Mouse (Mus musculus) megakaryocyte, embryonic 14.5 days (primary cell): ENCODE results near the gene Fam3c. TPM values are rescaled to one million over a fixed set of nuclear protein-coding genes. Genes with fewer than 3 reads are reported as not detected.

Experiments
- H3K27me3 ChIP-seq: replicated peaks from 2 replicates; pipeline ENCODE3; 2012; ENCODE audit warnings: inconsistent platforms
- H3K36me3 ChIP-seq: replicated peaks from 2 replicates; pipeline ENCODE3; 2012; ENCODE audit warnings: low read length, inconsistent platforms, mixed read lengths
- H3K4me1 ChIP-seq: 2 replicates; pipeline ENCODE4 v1.6.1; 2012; ENCODE audit warnings: inconsistent platforms
- H3K4me3 ChIP-seq: replicated peaks from 2 replicates; pipeline ENCODE3; 2012; ENCODE audit warnings: moderate library complexity, mild to moderate bottlenecking, inconsistent platforms
- H3K9me3 ChIP-seq: 2 replicates; pipeline ENCODE4 v1.6.1; 2012; ENCODE audit warnings: inconsistent platforms
- FLI1 ChIP-seq: IDR thresholded peaks from 2 replicates; pipeline ENCODE4 v1.6.1; 2012; ENCODE audit warnings: low read length, inconsistent platforms, mixed read lengths
- GATA1 ChIP-seq: IDR thresholded peaks from 3 replicates; pipeline ENCODE4 v1.6.1; 2012; ENCODE audit warnings: mixed read lengths, low read length, inconsistent platforms, borderline replicate concordance
- polyA plus RNA-seq: library from polyadenylated mRNA; stranded (reverse); fragments of >175 nt; gene quantifications from 2 replicates; pipeline ENCODE4 v1.2.3, GENCODE M21; 2012; ENCODE audit warnings: low replicate concordance; ENCODE audit not compliant: insufficient read depth

Fam3c gene
- polyA plus RNA-seq, 1 experiment = 13.5 TPM

- peaks cover 29% of the 10 kb centered on the region for H3K36me3 ChIP-seq
- no peak for TF ChIP-seq GATA1
- TF ChIP-seq FLI1 = no peak
Observed at GRCm38 (mm10) chr6:22344443-22344842, 11.6 kb downstream of the Fam3c start.

GRCm38 (mm10) chr6:22343706-22344105, 12.3 kb downstream of the Fam3c start:
- TF ChIP-seq GATA1 (no peak), FLI1 (no peak)
- Histone ChIP-seq H3K36me3 (peaks cover 35% of the 10 kb centered on the region), H3K9me3 (no peaks in the 10 kb centered on the region), H3K4me1 (peaks cover 86% of the 10 kb centered on the region), H3K27me3 (no peaks in the 10 kb centered on the region), H3K4me3 (no peak overlapping the region)

More at GRCm38 (mm10) chr6:22344443-22344842, 11.6 kb downstream of the Fam3c start:
- Histone ChIP-seq H3K9me3 (no peaks in the 10 kb centered on the region), H3K4me1 (peaks cover 91% of the 10 kb centered on the region), H3K27me3 (no peaks in the 10 kb centered on the region), H3K4me3 (peak overlapping the region; percentile 42)

- peaks cover 81% of the 10 kb centered on the region for H3K4me1 ChIP-seq
Observed at GRCm38 (mm10) chr6:22343292-22343691, 12.8 kb downstream of the Fam3c start.

GRCm38 (mm10) chr6:22340779-22341178, 15.3 kb downstream of the Fam3c start:
- TF ChIP-seq FLI1 (no peak), GATA1 (no peak)
- Histone ChIP-seq H3K4me3 (no peak overlapping the region), H3K36me3 (peaks cover 60% of the 10 kb centered on the region), H3K4me1 (peaks cover 73% of the 10 kb centered on the region), H3K27me3 (no peaks in the 10 kb centered on the region), H3K9me3 (no peaks in the 10 kb centered on the region)

More at GRCm38 (mm10) chr6:22343292-22343691, 12.8 kb downstream of the Fam3c start:
- Histone ChIP-seq H3K4me3 (no peak overlapping the region), H3K9me3 (no peaks in the 10 kb centered on the region), H3K36me3 (peaks cover 39% of the 10 kb centered on the region), H3K27me3 (no peaks in the 10 kb centered on the region)
- no peak for TF ChIP-seq FLI1
- TF ChIP-seq GATA1 = no peak

GRCm38 (mm10) chr6:22339763-22340542, 16.1 kb downstream of the Fam3c start:
- no peak overlapping the region for H3K4me3 ChIP-seq
- no peaks in the 10 kb centered on the region for H3K9me3 ChIP-seq
- H3K4me1 ChIP-seq = peaks cover 67% of the 10 kb centered on the region
- peaks cover 64% of the 10 kb centered on the region for H3K36me3 ChIP-seq
- TF ChIP-seq FLI1 = no peak
- no peaks in the 10 kb centered on the region for H3K27me3 ChIP-seq

GRCm38 (mm10) chr6:22332548-22332947, 23.5 kb downstream of the Fam3c start:
- peaks cover 64% of the 10 kb centered on the region for H3K4me1 ChIP-seq

GRCm38 (mm10) chr6:22330169-22330960, 25.7 kb downstream of the Fam3c start:
- peaks cover 63% of the 10 kb centered on the region for H3K4me1 ChIP-seq
- peaks cover 86% of the 10 kb centered on the region for H3K36me3 ChIP-seq
- H3K4me3 ChIP-seq = peak overlapping the region; percentile 50
- no peak for TF ChIP-seq GATA1
- TF ChIP-seq FLI1 = no peak
- no peaks in the 10 kb centered on the region for H3K9me3 ChIP-seq
- H3K27me3 ChIP-seq = no peaks in the 10 kb centered on the region

More at GRCm38 (mm10) chr6:22332548-22332947, 23.5 kb downstream of the Fam3c start:
- TF ChIP-seq FLI1 (no peak), GATA1 (no peak)
- Histone ChIP-seq H3K36me3 (peaks cover 83% of the 10 kb centered on the region), H3K9me3 (no peaks in the 10 kb centered on the region), H3K4me3 (no peak overlapping the region), H3K27me3 (no peaks in the 10 kb centered on the region)

GRCm38 (mm10) chr6:22327931-22328330, 28.1 kb downstream of the Fam3c start:
- Histone ChIP-seq H3K4me1 (peaks cover 61% of the 10 kb centered on the region), H3K4me3 (peak overlapping the region; percentile 43), H3K9me3 (no peaks in the 10 kb centered on the region), H3K27me3 (no peaks in the 10 kb centered on the region), H3K36me3 (peaks cover 91% of the 10 kb centered on the region)
- TF ChIP-seq GATA1 (no peak), FLI1 (no peak)

GRCm38 (mm10) chr6:22327091-22327490, 29.0 kb downstream of the Fam3c start:
- Histone ChIP-seq H3K27me3 (no peaks in the 10 kb centered on the region), H3K4me3 (no peak overlapping the region), H3K4me1 (peaks cover 58% of the 10 kb centered on the region), H3K36me3 (peaks cover 91% of the 10 kb centered on the region), H3K9me3 (no peaks in the 10 kb centered on the region)
- TF ChIP-seq FLI1 (no peak), GATA1 (no peak)

- H3K4me3 ChIP-seq = no peak overlapping the region
- TF ChIP-seq FLI1 = no peak
- TF ChIP-seq GATA1 = no peak
- peaks cover 50% of the 10 kb centered on the region for H3K4me1 ChIP-seq
- H3K9me3 ChIP-seq = no peaks in the 10 kb centered on the region
- H3K36me3 ChIP-seq = peaks cover 91% of the 10 kb centered on the region
- no peaks in the 10 kb centered on the region for H3K27me3 ChIP-seq
Observed at GRCm38 (mm10) chr6:22326289-22326688, 29.8 kb downstream of the Fam3c start.
